16 mouse cellular contexts compared by ENCODE assay signal in the genomic region with DNA sequence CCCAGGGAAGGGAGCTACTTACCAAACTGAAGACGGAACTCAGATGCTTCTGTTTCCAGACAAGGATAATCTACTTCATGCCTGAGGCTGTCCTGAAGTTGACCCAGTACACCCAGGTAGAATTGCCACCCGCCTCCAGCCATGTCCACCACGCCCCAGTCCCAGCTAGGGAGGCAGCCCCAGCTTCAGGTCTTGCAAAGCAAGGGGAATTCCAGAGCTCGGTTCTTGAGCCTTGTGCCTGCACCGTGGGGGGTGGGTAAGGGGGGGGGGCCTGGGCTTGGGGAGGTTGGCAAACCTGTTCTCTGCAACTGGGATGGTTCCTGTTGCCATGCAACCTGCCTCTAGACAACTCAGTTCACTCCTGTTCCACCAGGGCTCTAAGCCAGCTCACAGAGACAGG. TPM values are rescaled to one million over a fixed set of nuclear protein-coding genes. Genes with fewer than 3 reads are reported as not detected.
A peak's percentile ranks its signal among the peaks of the same experiment; 100 is the strongest.
DNase-seq lines count a peak whose midpoint lies in the region; ATAC-seq and TF ChIP-seq lines count a peak whose summit lies in the region.
"Had no signal": no experiment of that assay in that cellular context is flagged by ENCODE, and none has a peak within 500 bp of the region (broad histone marks: within the 10 kb centered on the region; RNA-seq: fewer than 3 reads in every experiment).

No protein-coding gene starts in this region.

- no peaks in the 10 kb centered on the region for H3K79me2 ChIP-seq in heart, adult 2 months (replicated peaks; ENCODE audit: control insufficient read depth, insufficient read depth, low read length)

- H3K27ac ChIP-seq in hindbrain, embryonic 13.5 days = no peak overlapping the region
- H3K27ac ChIP-seq in hindbrain, embryonic 11.5 days (ENCODE audit: low read depth, low read length) = no peak overlapping the region
- H3K27ac ChIP-seq in lung, embryonic 16.5 days (ENCODE audit: low read length) = no peak overlapping the region
- H3K27ac ChIP-seq in embryonic facial prominence, embryonic 14.5 days (replicated peaks; ENCODE audit: low read depth, low read length) = no peak overlapping the region
- H3K27ac ChIP-seq in neural tube, embryonic 14.5 days (ENCODE audit: low read depth, low read length) = no peak overlapping the region
- H3K27ac ChIP-seq in heart, adult 2 months = no peak overlapping the region
- H3K27ac ChIP-seq: heart, embryonic 10.5 days; liver, embryonic 15.5 days had no signal

- H3K9me3 ChIP-seq in hindbrain, embryonic 13.5 days = no peaks in the 10 kb centered on the region
- H3K9me3 ChIP-seq in hindbrain, embryonic 11.5 days (ENCODE audit: control insufficient read depth, low read length) = no peaks in the 10 kb centered on the region
- H3K9me3 ChIP-seq in lung, embryonic 16.5 days (ENCODE audit: control insufficient read depth, low read length) = no peaks in the 10 kb centered on the region
- no peaks in the 10 kb centered on the region for H3K9me3 ChIP-seq in embryonic facial prominence, embryonic 14.5 days (ENCODE audit: control insufficient read depth, low read length)
- no peaks in the 10 kb centered on the region for H3K9me3 ChIP-seq in neural tube, embryonic 14.5 days (ENCODE audit: control insufficient read depth, low read length)
- H3K9me3 ChIP-seq: heart, embryonic 10.5 days; liver, embryonic 15.5 days had no signal

- peaks cover 43% of the 10 kb centered on the region for H3K4me1 ChIP-seq in hindbrain, embryonic 13.5 days (replicated peaks)
- peaks cover 14% of the 10 kb centered on the region for H3K4me1 ChIP-seq in hindbrain, embryonic 11.5 days (replicated peaks; ENCODE audit: control insufficient read depth, insufficient read depth, low read length)
- H3K4me1 ChIP-seq in lung, embryonic 16.5 days (replicated peaks; ENCODE audit: control insufficient read depth, insufficient read depth, low read length) = peaks cover 25% of the 10 kb centered on the region
- peaks cover 6% of the 10 kb centered on the region for H3K4me1 ChIP-seq in embryonic facial prominence, embryonic 14.5 days (ENCODE audit: control insufficient read depth, insufficient read depth, low read length)
- peaks cover 16% of the 10 kb centered on the region for H3K4me1 ChIP-seq in neural tube, embryonic 14.5 days (ENCODE audit: control insufficient read depth, insufficient read depth, low read length)
- peaks cover 1% of the 10 kb centered on the region; the same call in 1 of the 2 replicates for H3K4me1 ChIP-seq in heart, adult 2 months (ENCODE audit: control insufficient read depth, insufficient read depth, low read length)

- no peak overlapping the region for H3K4me3 ChIP-seq in hindbrain, embryonic 13.5 days
- no peak overlapping the region for H3K4me3 ChIP-seq in hindbrain, embryonic 11.5 days (ENCODE audit: low read depth, low read length)
- no peak overlapping the region for H3K4me3 ChIP-seq in lung, embryonic 16.5 days (ENCODE audit: low read length)
- H3K4me3 ChIP-seq in embryonic facial prominence, embryonic 14.5 days (ENCODE audit: low read depth, low read length) = 0 out of 2 replicates have a peak overlapping the region, but pooled peaks have one; percentile 1
- no peak overlapping the region for H3K4me3 ChIP-seq in neural tube, embryonic 14.5 days (ENCODE audit: low read depth, low read length)
- H3K4me3 ChIP-seq in heart, adult 2 months = no peak overlapping the region
- H3K4me3 ChIP-seq: liver, embryonic 15.5 days had no signal

- 19% methylated on average over 5 of the region's 5 CpGs for WGBS in hindbrain, embryonic 13.5 days
- WGBS in hindbrain, embryonic 11.5 days = 10% methylated on average over 5 of the region's 5 CpGs
- 24% methylated on average over 5 of the region's 5 CpGs for WGBS in lung, embryonic 16.5 days
- 15% methylated on average over 4 of the region's 5 CpGs for WGBS in embryonic facial prominence, embryonic 14.5 days
- 20% methylated on average over 5 of the region's 5 CpGs for WGBS in neural tube, embryonic 14.5 days
- 49% methylated on average over 5 of the region's 5 CpGs for WGBS in heart, adult 2 months

- no peak overlapping the region for H3K9ac ChIP-seq in hindbrain, embryonic 13.5 days
- H3K9ac ChIP-seq in hindbrain, embryonic 11.5 days (ENCODE audit: low read depth, low read length) = no peak overlapping the region
- no peak overlapping the region for H3K9ac ChIP-seq in lung, embryonic 16.5 days (ENCODE audit: low read length)
- no peak overlapping the region for H3K9ac ChIP-seq in embryonic facial prominence, embryonic 14.5 days (ENCODE audit: low read depth, low read length)
- H3K9ac ChIP-seq in neural tube, embryonic 14.5 days (replicated peaks; ENCODE audit: low read depth, low read length) = no peak overlapping the region
- H3K9ac ChIP-seq in heart, adult 2 months (ENCODE audit: low read depth, low read length) = no peak overlapping the region
- H3K9ac ChIP-seq: forebrain, postnatal 0 days; liver, embryonic 15.5 days had no signal

- DNase-seq in hindbrain, embryonic 11.5 days (ENCODE audit: low spot score) = no peak
- no peak for DNase-seq in lung, postnatal 10 days
- peak; percentile 69 for DNase-seq in embryonic facial prominence, embryonic 14.5 days (ENCODE audit: low spot score)
- DNase-seq in heart, adult 2 months = no peak
- DNase-seq in adrenal gland, adult 18-20 months (ENCODE audit: low spot score in 2 of 2) = no peak
- DNase-seq: cerebellum, adult 11 months; forebrain, postnatal 0 days; heart, postnatal 36 days; kidney, adult 18-20 months had no signal

- intact Hi-C loops in heart, adult 2 months (cut with DNase I) = no loop called here

- TF ChIP-seq CTCF in heart, adult 2 months (IDR thresholded peaks at IDR 0.05) = no peak

- 0 out of 2 replicates have a peak overlapping the region, but pooled peaks have one; percentile 93 for H3K4me2 ChIP-seq in hindbrain, embryonic 13.5 days
- no peak overlapping the region for H3K4me2 ChIP-seq in hindbrain, embryonic 11.5 days (replicated peaks; ENCODE audit: low read depth, low read length)
- H3K4me2 ChIP-seq in lung, embryonic 16.5 days (ENCODE audit: low read depth, low read length) = no peak overlapping the region
- peak overlapping the region; percentile 93 for H3K4me2 ChIP-seq in embryonic facial prominence, embryonic 14.5 days (ENCODE audit: low read depth, low read length)
- H3K4me2 ChIP-seq in neural tube, embryonic 14.5 days (ENCODE audit: low read depth, low read length) = peak overlapping the region; percentile 94; the same call in 1 of the 2 replicates
- H3K4me2 ChIP-seq: liver, embryonic 15.5 days had no signal

- TF ChIP-seq EP300 in heart, adult 2 months (IDR thresholded peaks at IDR 0.05; ENCODE audit: insufficient read depth, low read depth, low read length) = no peak

- TF ChIP-seq POLR2A in heart, adult 2 months (IDR thresholded peaks at IDR 0.05; ENCODE audit: insufficient read depth, low read depth, low read length) = no peak

- H3K36me3 ChIP-seq in hindbrain, embryonic 13.5 days = no peaks in the 10 kb centered on the region
- H3K36me3 ChIP-seq in hindbrain, embryonic 11.5 days (ENCODE audit: control insufficient read depth, insufficient read depth, low read length) = no peaks in the 10 kb centered on the region
- no peaks in the 10 kb centered on the region for H3K36me3 ChIP-seq in lung, embryonic 16.5 days (ENCODE audit: control insufficient read depth, insufficient read depth, low read length)
- H3K36me3 ChIP-seq in embryonic facial prominence, embryonic 14.5 days (ENCODE audit: control insufficient read depth, insufficient read depth, low read length) = no peaks in the 10 kb centered on the region
- no peaks in the 10 kb centered on the region for H3K36me3 ChIP-seq in neural tube, embryonic 14.5 days (ENCODE audit: control insufficient read depth, insufficient read depth, low read length)
- no peaks in the 10 kb centered on the region for H3K36me3 ChIP-seq in heart, adult 2 months (ENCODE audit: control insufficient read depth, insufficient read depth, low read length)
- H3K36me3 ChIP-seq: heart, embryonic 10.5 days; liver, embryonic 15.5 days had no signal

- H3K27me3 ChIP-seq in hindbrain, embryonic 13.5 days = peaks cover 95% of the 10 kb centered on the region
- peaks cover 56% of the 10 kb centered on the region for H3K27me3 ChIP-seq in hindbrain, embryonic 11.5 days (ENCODE audit: control insufficient read depth, insufficient read depth, low read length)
- H3K27me3 ChIP-seq in lung, embryonic 16.5 days (ENCODE audit: control insufficient read depth, insufficient read depth, low read depth, low read length) = peaks cover 79% of the 10 kb centered on the region
- peaks cover 67% of the 10 kb centered on the region for H3K27me3 ChIP-seq in embryonic facial prominence, embryonic 14.5 days (replicated peaks; ENCODE audit: control insufficient read depth, insufficient read depth, low read length)
- no peaks in the 10 kb centered on the region; the same call in 1 of the 2 replicates for H3K27me3 ChIP-seq in neural tube, embryonic 14.5 days (ENCODE audit: control insufficient read depth, insufficient read depth, low read length)
- H3K27me3 ChIP-seq in heart, adult 2 months (ENCODE audit: control insufficient read depth, insufficient read depth, low read length) = peaks cover 8% of the 10 kb centered on the region

- no peak for ATAC-seq in hindbrain, embryonic 13.5 days (ENCODE audit: low FRiP score)
- ATAC-seq in hindbrain, embryonic 11.5 days (ENCODE audit: low FRiP score) = no peak
- peak; percentile 19; the same call in 1 of the 2 replicates for ATAC-seq in lung, embryonic 16.5 days (ENCODE audit: low read depth)
- 0 out of 2 replicates have a peak, but pooled peaks have one; percentile 16 for ATAC-seq in embryonic facial prominence, embryonic 14.5 days (ENCODE audit: low read depth)
- ATAC-seq in neural tube, embryonic 14.5 days (ENCODE audit: low read depth) = no peak
- ATAC-seq: forebrain, postnatal 0 days had no signal

RNA-seq across cellular contexts. Expression of gene Wnt4, which starts 2.1 kb away (rescaled TPM):
- 1.2 and 1.5 TPM in 2 replicates for polyA plus RNA-seq in hindbrain, embryonic 13.5 days (2015; fragmentation: Nextera tagmentation; extraction: Ambion mirVana)
- 2.2 and 3.5 TPM in 2 replicates for polyA plus RNA-seq in hindbrain, embryonic 11.5 days (2014; fragmentation: Nextera tagmentation; extraction: Ambion mirVana)
- polyA plus RNA-seq in lung, embryonic 16.5 days (2015; fragmentation: Nextera tagmentation; extraction: Ambion mirVana) = 0.48 and 0.62 TPM in 2 replicates
- polyA plus RNA-seq in embryonic facial prominence, embryonic 14.5 days (2014; fragmentation: Nextera tagmentation; extraction: Ambion mirVana) = 4.7 and 5.6 TPM in 2 replicates
- polyA plus RNA-seq in neural tube, embryonic 14.5 days (2014; fragmentation: Nextera tagmentation; extraction: Ambion mirVana) = 1.7 and 3.5 TPM in 2 replicates
- total RNA-seq in heart, adult 2 months (2021) = under 1 TPM; 0.23 to 0.25 TPM
- polyA plus RNA-seq in heart, adult 2 months (2012; rRNA removed) = 0.26 and 0.47 TPM in 2 replicates
- 10 to 100 TPM; 45.5 to 79.4 TPM for total RNA-seq in adrenal gland, adult 18-20 months (2021)
- total RNA-seq: common myeloid progenitor, adult 5-6 weeks; megakaryocyte, adult 5-6 weeks had no signal

Comparison
In these comparisons a context has a peak if more than half of its experiments do, and no peak if none do; other contexts are left out.
1. H3K4me2 ChIP-seq: peak in hindbrain, embryonic 13.5 days (single experiment), embryonic facial prominence, embryonic 14.5 days (single experiment) and neural tube, embryonic 14.5 days (single experiment); none in hindbrain, embryonic 11.5 days (single experiment) and lung, embryonic 16.5 days (single experiment).
2. ATAC-seq: peak in lung, embryonic 16.5 days (single experiment) and embryonic facial prominence, embryonic 14.5 days (single experiment); none in hindbrain, embryonic 13.5 days (single experiment), hindbrain, embryonic 11.5 days (single experiment) and neural tube, embryonic 14.5 days (single experiment).